Mouse (Mus musculus): Measurements from ENCODE around the gene Zfp26.

DNA sequence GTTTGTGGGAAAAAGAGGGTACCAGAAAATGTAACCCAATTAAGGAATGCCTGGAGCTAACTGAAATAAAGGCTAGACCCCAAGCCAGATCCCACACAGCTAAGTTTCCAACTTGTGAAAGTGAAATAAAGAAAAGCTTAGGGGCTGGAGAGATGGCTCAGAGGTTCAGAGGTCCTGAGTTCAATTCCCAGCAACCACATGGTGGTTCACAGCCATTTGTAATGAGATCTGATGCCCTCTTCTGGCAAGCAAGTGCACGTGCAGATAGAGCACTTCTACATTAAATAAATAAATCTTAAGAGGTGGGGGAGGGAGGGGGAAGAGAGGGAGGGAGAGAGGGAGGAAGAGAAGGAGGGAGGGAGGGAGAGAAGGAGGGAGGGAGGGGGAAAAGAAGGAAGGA lies 48.5 kb downstream of the Zfp26 start:
- TF ChIP-seq POLR2A (IDR thresholded peaks at IDR 0.05; ENCODE audit: insufficient read depth, low read length): no peak
- TF ChIP-seq CTCF (IDR thresholded peaks at IDR 0.05; ENCODE audit: low read depth, low read length): no peak

Data from ES-Bruce4 (cell line).